In genomic region chr9:60141081-60141514, GRCm38 (mm10) we compare ENCODE assay signal across 11 mouse cellular contexts.
DNase-seq lines count a peak whose midpoint lies in the region; ATAC-seq lines count a peak whose summit lies in the region.
"Had no signal": no experiment of that assay in that cellular context is flagged by ENCODE, and none has a peak within 500 bp of the region (broad histone marks: within the 10 kb centered on the region; RNA-seq: fewer than 3 reads in every experiment).

No protein-coding gene starts in this region.

- H3K27ac ChIP-seq in midbrain, embryonic 11.5 days (ENCODE audit: low read depth, low read length), result no peak overlapping the region
- H3K27ac ChIP-seq: liver, embryonic 13.5 days had no signal

- no peak overlapping the region for H3K4me2 ChIP-seq in midbrain, embryonic 11.5 days
- H3K4me2 ChIP-seq: liver, embryonic 13.5 days had no signal

- H3K9me3 ChIP-seq in midbrain, embryonic 11.5 days (ENCODE audit: control insufficient read depth, low read length), result no peaks in the 10 kb centered on the region
- H3K9me3 ChIP-seq: liver, embryonic 13.5 days had no signal

- ATAC-seq in midbrain, embryonic 11.5 days (ENCODE audit: low FRiP score), result no peak

- no peaks in the 10 kb centered on the region for H3K27me3 ChIP-seq in midbrain, embryonic 11.5 days (ENCODE audit: control insufficient read depth, insufficient read depth, low read length)
- H3K27me3 ChIP-seq: liver, embryonic 13.5 days had no signal

- peaks cover 8% of the 10 kb centered on the region; the same call in 1 of the 2 replicates for H3K4me1 ChIP-seq in midbrain, embryonic 11.5 days (ENCODE audit: control insufficient read depth, insufficient read depth, low read length)
- H3K4me1 ChIP-seq: liver, embryonic 13.5 days had no signal

- H3K4me3 ChIP-seq in midbrain, embryonic 11.5 days (ENCODE audit: low read depth, low read length), result no peak overlapping the region
- H3K4me3 ChIP-seq: liver, embryonic 13.5 days had no signal

- H3K36me3 ChIP-seq in midbrain, embryonic 11.5 days (ENCODE audit: control insufficient read depth, insufficient read depth, low read length), result no peaks in the 10 kb centered on the region
- H3K36me3 ChIP-seq: liver, embryonic 13.5 days had no signal

- DNase-seq in cerebellum, postnatal 10 days, result peak; percentile 44 to 54
- no peak for DNase-seq in cerebellum, adult 18-20 months
- peak; percentile 27 for DNase-seq in right cerebral cortex, postnatal 4 days
- DNase-seq in right cerebral cortex, adult 2 months (ENCODE audit: low spot score in 2 of 2), result no peak
- peak; percentile 84 for DNase-seq in midbrain, embryonic 11.5 days (ENCODE audit: low spot score, missing footprints)
- no peak for DNase-seq in thymus, postnatal 4 days
- no peak for DNase-seq in adrenal gland, postnatal 25 days
- DNase-seq in liver, result no peak
- DNase-seq: gastrocnemius, postnatal 10 days; liver, embryonic 13.5 days; thymus, adult 2 months had no signal

- 52% methylated on average over 7 of the region's 7 CpGs for WGBS in midbrain, embryonic 11.5 days

- H3K9ac ChIP-seq in midbrain, embryonic 11.5 days (ENCODE audit: low read length), result no peak overlapping the region
- H3K9ac ChIP-seq: liver, embryonic 13.5 days had no signal

Comparison
In these comparisons a context has a peak if more than half of its experiments do, and no peak if none do; other contexts are left out.
1. DNase-seq: peak in cerebellum, postnatal 10 days (2 of 2), right cerebral cortex, postnatal 4 days (single experiment) and midbrain, embryonic 11.5 days (single experiment); none in cerebellum, adult 18-20 months (0 of 2), right cerebral cortex, adult 2 months (0 of 2), thymus, postnatal 4 days (single experiment), adrenal gland, postnatal 25 days (single experiment) and liver (single experiment).